Mouse (Mus musculus) stomach, embryonic 15.5 days (tissue): Measurements from ENCODE around the gene Snx3. TPM values are rescaled to one million over a fixed set of nuclear protein-coding genes. Genes with fewer than 3 reads are reported as not detected.

Source experiments
- ATAC-seq: fragments of 200-750 bp; cut with Nextera tagmentation; 2 replicates; pipeline ENCODE4 v1.8.0; 2017; ENCODE audit warnings: low read depth, moderate number of reproducible peaks, moderate TSS enrichment; ENCODE audit not compliant: insufficient read depth, low FRiP score
- H3K27ac ChIP-seq: fragments of 300-500 bp; sonication (generic); 2 replicates; pipeline ENCODE4 v1.5.1; 2015; ENCODE audit warnings: mild to moderate bottlenecking, inconsistent platforms
- H3K27me3 ChIP-seq: fragments of 300-500 bp; sonication (generic); replicated peaks from 2 replicates; pipeline ENCODE4 v1.6.1; 2015; ENCODE audit warnings: inconsistent platforms
- H3K36me3 ChIP-seq: fragments of 300-500 bp; sonication (generic); 2 replicates; pipeline ENCODE4 v1.6.1; 2015; ENCODE audit warnings: inconsistent platforms
- H3K4me1 ChIP-seq: fragments of 300-500 bp; sonication (generic); 2 replicates; pipeline ENCODE4 v1.6.1; 2015; ENCODE audit warnings: inconsistent platforms
- H3K4me2 ChIP-seq: fragments of 300-500 bp; sonication (generic); 2 replicates; pipeline ENCODE4 v1.6.1; 2015; ENCODE audit warnings: mild to moderate bottlenecking, inconsistent platforms
- H3K4me3 ChIP-seq: fragments of 300-500 bp; sonication (generic); replicated peaks from 2 replicates; pipeline ENCODE4 v1.5.1; 2015; ENCODE audit warnings: inconsistent platforms
- H3K9ac ChIP-seq: fragments of 300-500 bp; sonication (generic); 2 replicates; pipeline ENCODE4 v1.6.1; 2015; ENCODE audit warnings: inconsistent platforms
- H3K9me3 ChIP-seq: fragments of 300-500 bp; sonication (generic); 2 replicates; pipeline ENCODE4 v1.6.1; 2016; ENCODE audit warnings: inconsistent platforms
- WGBS: fragments of 180-500 bp; shearing (Covaris S2); methylation state at CpG from one replicate; pipeline ENCODE4 v1.1.7; 2015; 5-methylcytosine and 5-hydroxymethylcytosine counted together
- polyA plus RNA-seq: library from polyadenylated mRNA; unstranded; fragments of >200 nt; fragmentation: Nextera tagmentation; extraction: Ambion mirVana; gene quantifications from 2 replicates; pipeline ENCODE4 v1.2.1, GENCODE M21; 2015

The Snx3 gene
- polyA plus RNA-seq, 1 experiment from 2014 or later, result 389 TPM

DNA sequence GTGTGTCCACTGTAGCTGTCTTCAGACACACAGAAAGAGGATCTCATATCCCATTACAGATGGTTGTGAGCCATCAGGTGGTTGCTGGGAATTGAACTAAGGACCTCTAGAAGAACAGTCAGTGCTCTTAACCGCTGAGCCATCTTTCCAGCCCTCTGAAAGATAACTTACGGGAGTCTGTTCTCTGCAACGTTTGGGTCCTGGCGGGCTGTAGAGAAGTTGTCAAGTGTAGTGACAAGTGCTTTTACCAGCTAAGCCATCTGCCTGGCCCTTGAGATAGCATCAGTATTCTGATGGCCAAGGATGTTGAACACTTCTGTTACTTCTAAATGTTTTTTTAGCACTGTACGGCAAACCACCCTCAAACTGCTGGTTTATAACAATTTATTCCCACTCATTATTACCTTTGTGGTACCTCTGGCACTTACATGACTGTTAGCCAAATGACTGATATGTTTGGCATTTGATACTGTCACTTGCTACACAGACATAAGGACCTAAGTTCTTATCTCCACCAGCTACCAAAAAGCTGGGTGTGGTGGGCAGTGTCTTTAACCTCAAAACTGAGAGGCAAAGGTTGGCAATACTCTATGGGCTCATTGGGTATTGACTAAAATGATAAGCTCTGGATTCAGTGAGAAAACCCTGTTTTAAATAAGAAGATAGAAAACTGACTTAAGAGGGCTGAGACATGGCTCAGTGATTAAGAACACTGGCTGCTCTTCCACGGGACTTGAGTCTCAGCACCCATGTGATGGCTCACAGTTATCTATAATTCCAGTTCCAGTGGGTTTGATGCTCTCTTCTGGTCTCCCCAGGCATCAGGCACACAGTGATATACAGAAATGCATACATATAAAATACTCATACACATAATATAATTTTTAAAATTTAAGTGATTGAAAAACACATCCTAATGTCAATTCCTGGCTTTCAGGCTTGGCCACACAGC, 9.6 kb downstream of the Snx3 start:
- Histone ChIP-seq H3K27ac (no peak overlapping the region), H3K4me3 (no peak overlapping the region), H3K9me3 (no peaks in the 10 kb centered on the region), H3K9ac (no peak overlapping the region), H3K27me3 (no peaks in the 10 kb centered on the region), H3K36me3 (peaks cover 11% of the 10 kb centered on the region), H3K4me2 (no peak overlapping the region), H3K4me1 (no peaks in the 10 kb centered on the region)
- WGBS, result 83% methylated on average over 6 of the region's 6 CpGs
- ATAC-seq, result peak; percentile 60; the same call in 1 of the 2 replicates

DNA sequence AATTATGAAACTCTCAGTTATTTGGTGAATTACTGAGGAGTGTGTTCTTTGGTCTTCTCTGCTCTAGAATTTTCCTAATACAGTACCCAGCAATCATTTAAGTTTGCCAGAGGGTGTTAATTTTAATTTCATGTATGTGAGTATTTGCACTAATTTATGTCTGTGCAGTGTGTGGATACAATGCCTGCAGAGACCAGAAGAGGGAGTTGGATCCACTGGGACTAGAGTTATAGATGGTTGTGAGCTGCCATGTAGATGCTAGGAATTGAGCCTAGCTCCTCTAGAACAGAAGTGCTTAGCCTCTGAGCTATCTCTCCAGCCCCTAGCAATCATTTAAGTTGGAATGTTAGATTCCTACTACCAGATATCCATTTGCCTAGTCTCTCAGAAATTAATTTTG, 12.3 kb downstream of the Snx3 start:
- ATAC-seq, result no peak
- Histone ChIP-seq H3K9ac (no peak overlapping the region), H3K4me1 (no peaks in the 10 kb centered on the region)

DNA sequence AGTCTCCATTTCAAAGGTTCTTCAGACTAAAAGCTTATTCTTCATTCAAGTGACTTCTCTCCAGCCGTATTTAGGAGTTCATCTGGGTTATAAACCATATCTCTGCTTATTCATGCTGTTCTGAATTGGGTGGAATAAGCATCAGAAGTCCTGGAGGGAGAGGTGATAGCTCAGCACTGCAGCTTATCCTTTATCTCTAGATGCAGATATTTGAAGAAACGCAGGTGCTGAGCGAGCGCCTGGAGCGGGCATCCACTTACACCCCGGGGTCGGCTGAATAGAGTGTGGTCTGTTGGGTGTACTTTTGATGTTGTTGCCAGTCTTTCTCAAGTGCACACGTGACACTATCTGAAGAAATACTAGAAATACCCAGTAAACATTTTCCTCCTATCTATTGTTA, 16.5 kb downstream of the Snx3 start:
- Histone ChIP-seq H3K4me1 (no peaks in the 10 kb centered on the region), H3K36me3 (no peaks in the 10 kb centered on the region), H3K27me3 (no peaks in the 10 kb centered on the region), H3K9ac (no peak overlapping the region), H3K9me3 (no peaks in the 10 kb centered on the region), H3K4me2 (no peak overlapping the region), H3K4me3 (no peak overlapping the region), H3K27ac (no peak overlapping the region)
- peak; percentile 50; the same call in 1 of the 2 replicates for ATAC-seq
- 78% methylated on average over 8 of the region's 8 CpGs for WGBS

More for the DNA sequence above, 12.3 kb downstream of the Snx3 start:
- H3K27ac ChIP-seq, result no peak overlapping the region
- H3K36me3 ChIP-seq, result no peaks in the 10 kb centered on the region
- no peak overlapping the region for H3K4me3 ChIP-seq
- no peaks in the 10 kb centered on the region for H3K27me3 ChIP-seq
- H3K9me3 ChIP-seq, result no peaks in the 10 kb centered on the region
- no peak overlapping the region for H3K4me2 ChIP-seq

DNA sequence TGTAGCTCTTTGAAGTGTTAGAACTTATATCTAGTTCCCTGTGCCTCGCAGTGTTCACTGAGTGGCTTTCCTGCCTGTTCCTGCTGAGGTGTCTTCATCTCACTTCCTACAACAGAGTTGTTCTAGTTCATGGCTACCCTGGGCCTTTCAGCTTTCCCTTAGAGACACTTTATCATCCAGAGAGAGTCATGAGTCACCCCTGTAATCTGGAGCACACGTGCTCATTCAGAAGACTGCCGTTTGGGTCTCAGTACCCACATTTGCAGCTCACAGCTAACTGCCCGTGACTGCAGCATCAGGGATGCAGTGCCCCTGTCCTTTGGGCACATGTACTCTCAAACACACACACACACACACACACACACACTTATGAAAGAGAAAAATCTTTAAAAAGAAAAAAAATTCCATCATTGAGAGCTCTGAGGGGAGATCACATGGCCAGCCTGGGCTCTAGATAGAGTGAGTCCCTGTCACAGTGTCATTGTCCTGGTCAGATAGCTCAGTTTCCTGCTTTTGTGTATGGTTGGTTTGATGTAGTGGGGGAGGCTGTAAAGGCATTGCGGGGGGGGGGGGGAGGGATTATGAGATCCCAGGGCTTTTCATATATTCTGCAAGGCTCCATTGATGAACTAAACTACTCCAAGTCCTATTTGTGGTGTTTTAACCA, 19.6 kb downstream of the Snx3 start:
- ATAC-seq, result no peak
- Histone ChIP-seq H3K4me2 (no peak overlapping the region), H3K4me1 (no peaks in the 10 kb centered on the region), H3K9ac (no peak overlapping the region), H3K4me3 (no peak overlapping the region), H3K27me3 (no peaks in the 10 kb centered on the region), H3K27ac (no peak overlapping the region), H3K9me3 (no peaks in the 10 kb centered on the region), H3K36me3 (peaks cover 2% of the 10 kb centered on the region; the same call in 1 of the 2 replicates)
- 56% methylated on average over 5 of the region's 5 CpGs for WGBS

DNA sequence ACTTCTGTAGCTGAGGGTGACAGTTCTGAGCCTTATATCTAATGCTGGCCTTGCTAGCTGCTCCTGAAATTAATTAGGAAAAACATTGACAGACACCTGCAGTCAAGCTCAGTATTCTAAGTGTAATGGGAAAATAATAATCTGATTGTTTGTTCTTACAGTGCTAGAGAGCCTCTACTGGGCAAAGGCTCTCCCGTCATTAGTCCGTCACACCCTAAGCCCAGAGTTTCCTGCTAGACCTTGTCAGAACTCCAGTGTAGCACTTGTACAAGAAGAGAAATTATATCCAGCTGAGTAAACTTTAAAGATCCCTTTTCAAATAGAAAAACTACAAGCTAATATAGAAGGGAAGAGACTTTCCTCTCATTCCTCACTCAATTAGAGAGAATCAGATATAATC, 21.1 kb downstream of the Snx3 start:
- no peaks in the 10 kb centered on the region for H3K27me3 ChIP-seq
- ATAC-seq, result peak; percentile 56; the same call in 1 of the 2 replicates
- no peak overlapping the region for H3K4me3 ChIP-seq
- 51% methylated on average over 2 of the region's 2 CpGs for WGBS
- no peaks in the 10 kb centered on the region for H3K4me1 ChIP-seq
- peak overlapping the region; percentile 44 for H3K27ac ChIP-seq
- H3K36me3 ChIP-seq, result peaks cover 4% of the 10 kb centered on the region; the same call in 1 of the 2 replicates
- no peak overlapping the region for H3K9ac ChIP-seq
- H3K4me2 ChIP-seq, result no peak overlapping the region
- no peaks in the 10 kb centered on the region for H3K9me3 ChIP-seq

DNA sequence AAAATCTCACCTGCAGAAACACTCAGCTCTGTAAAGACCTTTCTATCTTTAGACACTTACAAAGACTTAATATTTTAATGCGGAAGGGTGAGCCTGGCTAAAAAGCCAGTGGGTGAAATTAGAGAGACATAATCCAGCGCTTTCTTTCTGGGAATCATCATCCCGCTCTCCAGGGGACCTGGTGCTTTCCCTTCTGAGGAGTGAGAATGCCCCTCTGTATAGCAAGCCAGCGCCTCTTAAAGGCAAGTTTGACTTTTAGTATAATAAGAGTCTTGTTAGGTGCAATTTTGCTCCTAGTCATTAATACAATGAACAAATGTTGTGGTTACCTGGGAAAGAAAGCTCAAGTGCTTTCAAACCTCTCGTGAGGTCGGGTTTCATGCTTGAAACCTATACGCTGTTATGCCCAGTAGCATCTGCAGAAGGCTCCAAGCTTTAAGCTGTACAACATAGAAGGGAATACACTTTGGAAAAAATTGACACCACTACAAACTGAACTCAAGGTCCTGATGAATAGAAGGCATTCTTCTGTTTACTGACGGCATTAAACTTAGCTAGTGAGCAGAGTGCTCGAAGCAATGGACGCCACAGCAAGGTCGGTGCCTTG, 21.8 kb downstream of the Snx3 start:
- Histone ChIP-seq H3K27me3 (no peaks in the 10 kb centered on the region), H3K4me3 (no peak overlapping the region), H3K4me2 (no peak overlapping the region), H3K4me1 (no peaks in the 10 kb centered on the region), H3K36me3 (peaks cover 6% of the 10 kb centered on the region; the same call in 1 of the 2 replicates), H3K9me3 (no peaks in the 10 kb centered on the region), H3K9ac (no peak overlapping the region; the same call in 1 of the 2 replicates), H3K27ac (no peak overlapping the region)
- no peak for ATAC-seq
- WGBS, result 66% methylated on average over 11 of the region's 11 CpGs

DNA sequence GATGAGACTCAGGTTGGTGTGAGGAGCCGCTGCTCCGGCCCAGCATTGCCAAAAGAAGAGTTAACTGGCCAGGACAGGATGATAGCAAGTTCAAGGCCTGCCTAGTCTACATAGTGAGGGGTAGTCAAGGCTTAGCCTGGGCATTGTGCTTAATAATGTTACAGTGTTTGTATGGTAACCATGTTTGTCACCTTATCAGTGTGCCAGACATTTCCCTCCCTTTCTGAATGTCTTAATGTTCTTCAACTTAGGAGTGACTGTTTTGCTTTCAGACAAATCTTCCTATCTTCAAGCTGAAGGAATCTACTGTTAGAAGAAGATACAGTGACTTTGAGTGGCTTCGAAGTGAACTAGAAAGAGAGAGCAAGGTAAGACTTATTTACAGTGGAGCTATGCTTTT, 23.9 kb downstream of the Snx3 start:
- WGBS, result 90% methylated on average over 3 of the region's 3 CpGs
- H3K4me3 ChIP-seq, result no peak overlapping the region
- no peaks in the 10 kb centered on the region for H3K27me3 ChIP-seq
- no peak for ATAC-seq
- H3K9me3 ChIP-seq, result no peaks in the 10 kb centered on the region
- no peaks in the 10 kb centered on the region for H3K4me1 ChIP-seq
- no peak overlapping the region for H3K4me2 ChIP-seq
- H3K9ac ChIP-seq, result no peak overlapping the region
- H3K36me3 ChIP-seq, result peaks cover 13% of the 10 kb centered on the region; the same call in 1 of the 2 replicates
- H3K27ac ChIP-seq, result no peak overlapping the region

DNA sequence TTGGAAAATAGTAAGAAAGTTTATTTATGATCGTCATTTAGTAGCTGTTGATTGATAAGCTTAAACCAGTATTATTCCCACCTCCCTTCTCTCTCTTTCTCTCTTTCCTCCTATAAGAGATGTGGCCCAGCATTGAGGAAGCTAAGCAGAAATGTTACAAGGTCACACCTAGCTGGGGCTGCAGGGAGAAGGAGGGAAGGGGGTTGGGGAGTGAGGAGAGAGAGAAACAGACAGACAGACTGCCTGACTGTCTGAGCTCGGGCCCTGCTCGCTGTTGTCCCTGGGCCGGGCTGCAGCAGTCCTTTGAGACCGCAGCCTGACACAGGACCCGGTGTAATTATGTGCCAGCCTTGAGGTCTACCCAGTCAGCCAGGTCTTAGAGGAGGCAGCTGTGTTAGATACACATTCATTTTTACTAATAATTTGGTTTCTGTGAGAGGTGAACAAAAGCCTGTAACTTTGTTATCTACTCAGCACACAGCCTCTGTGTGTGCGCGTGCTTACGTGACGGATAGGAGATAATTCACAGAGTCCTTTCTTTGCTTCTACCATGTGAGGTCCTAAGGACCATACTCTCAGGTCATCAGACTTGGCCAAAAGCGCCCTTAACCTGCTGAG, 32.1 kb downstream of the Snx3 start:
- WGBS, result 77% methylated on average over 11 of the region's 11 CpGs
- no peaks in the 10 kb centered on the region for H3K4me1 ChIP-seq
- peak; percentile 54; the same call in 1 of the 2 replicates for ATAC-seq

DNA sequence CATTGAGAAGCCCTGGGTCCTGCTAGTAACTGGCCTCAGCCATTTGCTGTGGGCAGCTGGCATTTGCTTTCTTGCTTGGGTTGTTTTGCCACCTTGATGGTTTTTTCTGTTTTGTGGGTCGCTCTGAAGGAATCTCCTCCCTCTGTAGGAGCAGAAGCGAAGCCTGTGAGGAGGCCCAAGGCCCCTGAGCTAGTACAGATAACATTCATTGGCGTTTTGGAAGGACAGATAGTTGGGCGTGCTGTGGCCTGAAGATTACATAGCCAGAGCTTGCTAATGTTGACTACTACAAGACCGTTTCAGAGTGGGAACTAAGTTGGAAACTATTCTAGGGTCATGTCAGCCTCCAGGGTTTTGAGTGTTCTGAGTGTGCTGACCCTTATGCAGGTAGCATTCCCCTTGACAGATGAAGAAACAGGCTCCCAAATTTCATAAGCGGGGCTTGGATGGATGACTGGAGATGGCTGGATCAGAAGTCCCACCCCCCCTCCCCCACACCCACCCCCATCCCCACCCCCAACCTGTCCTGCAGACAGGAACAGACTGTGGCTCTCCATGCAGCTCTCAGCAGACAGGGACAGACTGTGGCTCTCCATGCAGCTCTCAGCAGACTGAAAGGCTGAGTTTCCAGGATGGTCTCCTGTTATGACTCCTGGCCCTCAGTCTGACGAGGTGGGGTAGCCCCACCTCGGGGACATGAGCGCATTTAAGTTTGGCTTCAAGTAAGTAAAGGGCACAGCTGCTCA, 35.9 kb downstream of the Snx3 start:
- Histone ChIP-seq H3K4me1 (no peaks in the 10 kb centered on the region), H3K4me3 (no peak overlapping the region), H3K9ac (no peak overlapping the region), H3K27ac (no peak overlapping the region), H3K9me3 (no peaks in the 10 kb centered on the region), H3K27me3 (no peaks in the 10 kb centered on the region), H3K36me3 (peaks cover 10% of the 10 kb centered on the region; the same call in 1 of the 2 replicates), H3K4me2 (no peak overlapping the region)
- peak; percentile 85; the same call in 1 of the 2 replicates for ATAC-seq
- 82% methylated on average over 9 of the region's 9 CpGs for WGBS

More for the DNA sequence above, 32.1 kb downstream of the Snx3 start:
- Histone ChIP-seq H3K4me3 (no peak overlapping the region), H3K36me3 (peaks cover 15% of the 10 kb centered on the region; the same call in 1 of the 2 replicates), H3K9ac (no peak overlapping the region), H3K9me3 (no peaks in the 10 kb centered on the region), H3K27ac (0 out of 2 replicates have a peak overlapping the region, but pooled peaks have one; percentile 19), H3K27me3 (no peaks in the 10 kb centered on the region), H3K4me2 (no peak overlapping the region)

DNA sequence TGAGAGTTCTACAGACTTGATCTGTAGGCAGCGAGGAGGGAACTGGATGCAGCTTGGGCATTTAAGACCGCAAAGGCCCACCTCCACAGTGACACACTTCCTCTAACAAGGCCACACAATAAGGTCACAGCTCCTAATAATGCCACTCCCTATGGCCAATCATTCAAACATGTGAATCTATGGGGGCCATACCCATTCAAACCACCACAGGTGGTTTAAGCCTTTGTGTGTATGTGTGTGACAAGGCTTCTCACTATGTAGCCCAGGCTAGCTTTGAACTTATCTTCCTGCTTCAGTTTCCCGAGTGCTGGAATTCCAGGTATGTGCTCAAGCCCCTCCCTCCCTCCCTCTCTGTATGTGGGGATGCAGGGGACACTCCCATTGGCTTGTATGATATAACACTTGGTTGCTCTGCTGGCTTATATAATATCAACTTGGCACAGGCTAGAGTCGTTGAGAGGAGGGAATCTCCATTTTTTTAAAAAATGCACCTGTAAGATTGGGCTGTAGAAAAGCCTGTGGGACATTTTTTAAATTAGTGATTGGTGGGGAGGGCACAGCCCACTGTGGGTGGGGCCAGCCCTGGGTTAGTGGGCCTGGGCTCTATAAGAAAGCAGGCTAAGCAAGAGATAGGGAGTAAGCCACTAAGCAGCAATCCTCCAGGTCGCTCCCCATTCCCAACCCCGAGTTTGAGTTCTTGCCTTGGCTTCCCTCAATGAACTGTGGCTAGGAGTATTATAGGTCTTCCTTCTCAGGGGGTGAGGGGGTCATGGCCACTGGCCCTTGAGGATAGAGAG, 44.1 kb downstream of the Snx3 start:
- no peak for ATAC-seq
- Histone ChIP-seq H3K4me2 (no peak overlapping the region), H3K4me3 (no peak overlapping the region), H3K36me3 (no peaks in the 10 kb centered on the region), H3K27me3 (no peaks in the 10 kb centered on the region), H3K27ac (no peak overlapping the region), H3K9me3 (no peaks in the 10 kb centered on the region), H3K4me1 (no peaks in the 10 kb centered on the region), H3K9ac (no peak overlapping the region)
- WGBS, result 74% methylated on average over 6 of the region's 6 CpGs
